Mouse (Mus musculus) liver, adult 2 months (tissue): ENCODE measurements at regions not wholly inside any gene's neighbourhood (a gene's known extent, or its start where the extent isn't known, plus 50 kb on each side); places are given as distances from the start of the nearest gene placed in this dataset.
A peak's percentile ranks its signal among the peaks of the same experiment; 100 is the strongest.
"Not testable (repeated sequence)": the region's sequence is repeated elsewhere in the genome, so short reads cannot be mapped to it uniquely, and the experiment has no call there.

Experiments
- DNase-seq: peaks from one replicate; pipeline ENCODE4 v3.0.0-alpha.2; 2011; ENCODE audit warnings: low read depth, low spot score; ENCODE audit errors: extremely low read depth
- H3K27ac ChIP-seq: fragments of 200-500 bp; replicated peaks from 2 replicates; pipeline ENCODE4 v1.5.1; 2012; ENCODE audit warnings: low read depth, mild to moderate bottlenecking, control low read depth, inconsistent platforms, low read length; ENCODE audit not compliant: insufficient read depth
- H3K27me3 ChIP-seq: fragments of 200-500 bp; 2 replicates; pipeline ENCODE4 v1.6.1; 2012; ENCODE audit warnings: mild to moderate bottlenecking, moderate library complexity, low read length, inconsistent platforms; ENCODE audit not compliant: control insufficient read depth, insufficient read depth
- H3K36me3 ChIP-seq: fragments of 200-500 bp; 2 replicates; pipeline ENCODE4 v1.6.1; 2012; ENCODE audit warnings: low read length, inconsistent platforms; ENCODE audit not compliant: control insufficient read depth, insufficient read depth
- H3K4me1 ChIP-seq: fragments of 200-500 bp; 2 replicates; pipeline ENCODE4 v1.6.1; 2011; ENCODE audit warnings: low read length; ENCODE audit not compliant: control insufficient read depth, insufficient read depth
- H3K4me3 ChIP-seq: fragments of 200-500 bp; 2 replicates; pipeline ENCODE4 v1.5.1; 2011; ENCODE audit warnings: low read depth, mild to moderate bottlenecking, control low read depth, low read length, moderate library complexity; ENCODE audit not compliant: insufficient read depth
- H3K79me2 ChIP-seq: fragments of 200-500 bp; 2 replicates; pipeline ENCODE4 v1.6.1; 2012; ENCODE audit warnings: inconsistent platforms, mild to moderate bottlenecking, low read length, moderate library complexity; ENCODE audit not compliant: control insufficient read depth, insufficient read depth
- H3K9ac ChIP-seq: fragments of 200-500 bp; 2 replicates; pipeline ENCODE4 v1.6.1; 2012; ENCODE audit warnings: low read depth, mild to moderate bottlenecking, control low read depth, inconsistent platforms, low read length
- CTCF ChIP-seq: fragments of 200-500 bp; IDR thresholded peaks from 2 replicates; pipeline ENCODE4 v1.5.1; 2011; ENCODE audit warnings: low read depth, low read length, control low read depth
- POLR2A ChIP-seq: fragments of 200-500 bp; IDR thresholded peaks from 2 replicates; pipeline ENCODE4 v1.6.1; 2011; ENCODE audit warnings: low read length, control low read depth; ENCODE audit not compliant: insufficient read depth; ENCODE audit errors: extremely low read depth
- WGBS: fragments of 180-500 bp; shearing (Covaris S2); methylation state at CpG from one replicate; pipeline ENCODE4 v1.1.7; 2018; 5-methylcytosine and 5-hydroxymethylcytosine counted together

GRCm38 (mm10) chr2:100918122-100918521, 706.4 kb upstream of the Rag2 start:
- DNase-seq = no peak
- H3K9ac ChIP-seq = no peak overlapping the region
- no peaks in the 10 kb centered on the region for H3K27me3 ChIP-seq
- no peak overlapping the region for H3K27ac ChIP-seq
- H3K4me1 ChIP-seq = no peaks in the 10 kb centered on the region
- 75% methylated on average over 3 of the region's 3 CpGs for WGBS
- H3K36me3 ChIP-seq = no peaks in the 10 kb centered on the region
- TF ChIP-seq CTCF (no peak), POLR2A (no peak)
- no peaks in the 10 kb centered on the region for H3K79me2 ChIP-seq
- H3K4me3 ChIP-seq = no peak overlapping the region

GRCm38 (mm10) chr2:100919537-100920212, 704.8 kb upstream of the Rag2 start:
- no peak for DNase-seq
- TF ChIP-seq POLR2A (no peak), CTCF (no peak)
- Histone ChIP-seq H3K9ac (no peak overlapping the region), H3K4me3 (no peak overlapping the region), H3K79me2 (no peaks in the 10 kb centered on the region), H3K27ac (no peak overlapping the region), H3K4me1 (no peaks in the 10 kb centered on the region), H3K27me3 (no peaks in the 10 kb centered on the region), H3K36me3 (no peaks in the 10 kb centered on the region)
- 76% methylated on average over 1 of the region's 1 CpGs for WGBS

GRCm38 (mm10) chr2:100948632-100949031, 675.9 kb upstream of the Rag2 start:
- H3K27me3 ChIP-seq, H3K27ac ChIP-seq, H3K36me3 ChIP-seq, H3K9ac ChIP-seq, H3K79me2 ChIP-seq, H3K4me3 ChIP-seq, DNase-seq, H3K4me1 ChIP-seq: not testable (repeated sequence)
- 36% methylated on average over 3 of the region's 3 CpGs for WGBS

GRCm38 (mm10) chr2:100959412-100959811, 665.1 kb upstream of the Rag2 start:
- no peaks in the 10 kb centered on the region for H3K36me3 ChIP-seq
- no peaks in the 10 kb centered on the region for H3K79me2 ChIP-seq
- no peaks in the 10 kb centered on the region; the same call in 1 of the 2 replicates for H3K4me1 ChIP-seq
- H3K27me3 ChIP-seq = no peaks in the 10 kb centered on the region
- TF ChIP-seq POLR2A = no peak
- no peak for TF ChIP-seq CTCF
- H3K9ac ChIP-seq = no peak overlapping the region
- WGBS = 20% methylated on average over 1 of the region's 1 CpGs
- no peak overlapping the region for H3K27ac ChIP-seq
- peak; percentile 76 for DNase-seq
- no peak overlapping the region for H3K4me3 ChIP-seq

DNA sequence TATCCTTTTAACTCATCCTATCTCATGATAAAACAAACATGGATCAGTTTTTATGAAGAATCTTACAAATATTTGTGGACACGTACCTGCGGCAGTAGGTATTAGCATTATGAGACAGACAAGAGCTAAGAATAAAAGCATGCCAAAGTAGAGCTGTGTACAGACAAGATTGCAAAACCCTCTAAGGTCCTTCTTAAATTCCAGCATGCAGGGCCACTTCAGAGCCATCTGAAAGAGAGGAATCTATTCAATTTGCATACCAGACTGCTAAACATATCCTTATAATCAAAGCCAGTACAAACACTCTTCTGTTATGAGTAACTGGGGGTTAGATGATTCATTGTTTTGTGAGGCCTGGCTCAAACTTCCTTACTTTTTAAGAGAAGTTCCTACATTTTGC, 659.9 kb upstream of the Rag2 start:
- 89% methylated on average over 2 of the region's 2 CpGs for WGBS
- Histone ChIP-seq H3K4me1 (no peaks in the 10 kb centered on the region; the same call in 1 of the 2 replicates), H3K36me3 (no peaks in the 10 kb centered on the region), H3K27ac (no peak overlapping the region), H3K4me3 (no peak overlapping the region), H3K27me3 (no peaks in the 10 kb centered on the region), H3K9ac (no peak overlapping the region), H3K79me2 (no peaks in the 10 kb centered on the region)
- TF ChIP-seq POLR2A (no peak), CTCF (no peak)
- DNase-seq = no peak

DNA sequence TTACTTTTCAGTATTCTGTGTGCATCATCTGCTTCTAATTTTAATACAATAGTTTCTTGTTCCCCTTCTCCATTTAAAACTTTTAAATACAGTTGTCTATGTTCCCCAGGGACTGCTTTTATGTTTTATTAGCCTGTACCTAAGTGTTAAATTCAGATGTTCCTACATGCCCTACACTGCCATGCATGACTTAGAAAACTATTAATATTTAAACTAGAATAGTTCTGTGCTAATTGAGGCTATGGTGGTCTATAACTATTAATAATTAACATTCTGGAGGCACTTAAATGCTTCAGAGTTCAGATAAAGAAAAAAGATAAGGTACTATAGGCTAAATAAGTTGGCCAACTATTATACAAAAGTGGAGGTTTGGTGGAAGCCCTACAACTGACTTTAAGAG, 647.3 kb upstream of the Rag2 start:
- no peak overlapping the region for H3K9ac ChIP-seq
- no peak for DNase-seq
- TF ChIP-seq CTCF (no peak), POLR2A (no peak)
- no peak overlapping the region for H3K27ac ChIP-seq
- no peak overlapping the region for H3K4me3 ChIP-seq
- H3K79me2 ChIP-seq = no peaks in the 10 kb centered on the region
- H3K4me1 ChIP-seq = no peaks in the 10 kb centered on the region
- no peaks in the 10 kb centered on the region for H3K36me3 ChIP-seq
- no peaks in the 10 kb centered on the region for H3K27me3 ChIP-seq
